Mouse (Mus musculus) CH12.LX (cell line): ENCODE measurements around the gene Foxp1. TPM values are rescaled to one million over a fixed set of nuclear protein-coding genes. Genes with fewer than 3 reads are reported as not detected.

Experiments
- DNase-seq: peaks from one replicate; pipeline ENCODE4 v3.0.0-alpha.2; 2013; ENCODE audit errors: extremely low read depth
- H3K27ac ChIP-seq: 2 replicates; pipeline ENCODE4 v1.5.1; 2012; ENCODE audit warnings: low read depth, mild to moderate bottlenecking, control low read depth, moderate library complexity; ENCODE audit not compliant: insufficient read depth
- H3K27me3 ChIP-seq: replicated peaks from 2 replicates; pipeline ENCODE3; 2012; ENCODE audit warnings: inconsistent platforms
- H3K36me3 ChIP-seq, 2 experiments: replicated peaks in 1 of 2; 2 replicates each; pipeline versions ENCODE3 to v1.6.1; 2012; ENCODE audit warnings: inconsistent platforms in 1 of 2, low read length in 1 of 2, mild to moderate bottlenecking in 1 of 2, mixed read lengths in 1 of 2, moderate library complexity in 1 of 2; ENCODE audit not compliant: control insufficient read depth in 1 of 2, insufficient read depth in 1 of 2
- H3K4me1 ChIP-seq, 2 experiments: 2 replicates each; pipeline ENCODE4 v1.6.1; 2012; ENCODE audit warnings: inconsistent platforms in 1 of 2, moderate library complexity in 1 of 2; ENCODE audit not compliant: insufficient read depth in 2 of 2, control insufficient read depth in 1 of 2
- H3K4me2 ChIP-seq: 2 replicates; pipeline ENCODE4 v1.6.1; 2012; ENCODE audit warnings: low read depth, mild to moderate bottlenecking, control low read depth; ENCODE audit not compliant: poor library complexity, insufficient read depth, severe bottlenecking
- H3K4me3 ChIP-seq, 3 experiments: fragments of 150-350 bp in 1 of 3; sonication (generic) in 1 of 3; replicated peaks in 1 of 3; 2 replicates each; pipeline versions ENCODE3 to v1.5.1; 2011 to 2012; ENCODE audit warnings: low read depth in 2 of 3, low read length in 2 of 3, mild to moderate bottlenecking in 2 of 3, moderate library complexity in 2 of 3, control low read depth in 1 of 3, improper control_type of control experiment in 1 of 3, inconsistent platforms in 1 of 3, mixed read lengths in 1 of 3; ENCODE audit not compliant: poor library complexity in 1 of 3
- H3K79me2 ChIP-seq: replicated peaks from 2 replicates; pipeline ENCODE4 v1.6.1; 2012; ENCODE audit warnings: mild to moderate bottlenecking, moderate library complexity; ENCODE audit not compliant: control insufficient read depth, poor library complexity, insufficient read depth, severe bottlenecking; ENCODE audit errors: extremely low read depth
- H3K9ac ChIP-seq: 2 replicates; pipeline ENCODE4 v1.6.1; 2012; ENCODE audit warnings: low read depth, mild to moderate bottlenecking, control low read depth, moderate library complexity; ENCODE audit not compliant: insufficient read depth
- H3K9me3 ChIP-seq: replicated peaks from 2 replicates; pipeline ENCODE3; 2012; ENCODE audit warnings: low read length, inconsistent platforms, mixed read lengths
- BHLHE40 ChIP-seq: IDR thresholded peaks from 2 replicates; pipeline ENCODE4 v1.6.1; 2011; ENCODE audit warnings: mild to moderate bottlenecking, low read depth, low read length, improper control_type of control experiment
- CTCF ChIP-seq, 2 experiments: IDR thresholded peaks in 1 of 2; conservative IDR thresholded peaks in 1 of 2; 2 replicates each; pipeline ENCODE4 v1.5.1; 2011 to 2012; ENCODE audit warnings: low read depth in 2 of 2, low read length in 2 of 2, improper control_type of control experiment in 1 of 2, inconsistent platforms in 1 of 2, mild to moderate bottlenecking in 1 of 2, moderate library complexity in 1 of 2
- GABPA ChIP-seq: IDR thresholded peaks from 2 replicates; pipeline ENCODE4 v1.6.1; 2012; ENCODE audit warnings: low read depth, low read length, improper control_type of control experiment, inconsistent platforms; ENCODE audit not compliant: insufficient replicate concordance
- IRF4 ChIP-seq: IDR thresholded peaks from 2 replicates; pipeline ENCODE4 v1.6.1; 2014; ENCODE audit warnings: low read depth, mild to moderate bottlenecking, inconsistent platforms, low read length, improper control_type of control experiment
- JUN ChIP-seq: IDR thresholded peaks from 2 replicates; pipeline ENCODE4 v1.6.1; 2011; ENCODE audit warnings: low read depth, mild to moderate bottlenecking, low read length, improper control_type of control experiment, moderate library complexity; ENCODE audit not compliant: insufficient read depth
- MAFK ChIP-seq: IDR thresholded peaks from 2 replicates; pipeline ENCODE4 v1.6.1; 2011; ENCODE audit warnings: low read length, improper control_type of control experiment; ENCODE audit not compliant: insufficient replicate concordance
- MXI1 ChIP-seq: IDR thresholded peaks from 2 replicates; pipeline ENCODE4 v1.6.1; 2011; ENCODE audit warnings: mild to moderate bottlenecking, low read depth, low read length, improper control_type of control experiment
- MYC ChIP-seq: IDR thresholded peaks from 2 replicates; pipeline ENCODE4 v1.6.1; 2011; ENCODE audit warnings: low read depth, mild to moderate bottlenecking, improper control_type of control experiment, low read length
- POLR2A ChIP-seq: IDR thresholded peaks from 2 replicates; pipeline ENCODE4 v1.6.1; 2011; ENCODE audit warnings: low read depth, mild to moderate bottlenecking, improper control_type of control experiment, low read length
- RAD21 ChIP-seq: IDR thresholded peaks from 2 replicates; pipeline ENCODE4 v1.6.1; 2011; ENCODE audit warnings: low read depth, mild to moderate bottlenecking, low read length, improper control_type of control experiment, moderate library complexity
- TBP ChIP-seq: conservative IDR thresholded peaks from 2 replicates; pipeline ENCODE4 v1.6.1; 2011; ENCODE audit warnings: low read depth, low read length, improper control_type of control experiment
- TCF12 ChIP-seq: IDR thresholded peaks from 2 replicates; pipeline ENCODE4 v1.6.1; 2014; ENCODE audit warnings: low read depth, mild to moderate bottlenecking, inconsistent platforms, low read length, improper control_type of control experiment
- USF1 ChIP-seq: IDR thresholded peaks from 2 replicates; pipeline ENCODE4 v1.6.1; 2014; ENCODE audit warnings: low read depth, mild to moderate bottlenecking, inconsistent platforms, low read length, improper control_type of control experiment
- ZC3H11A ChIP-seq: IDR thresholded peaks from 2 replicates; pipeline ENCODE4 v1.6.1; 2012; ENCODE audit warnings: low read depth, mild to moderate bottlenecking, inconsistent platforms, low read length, improper control_type of control experiment
- dilution Hi-C: fragments of 300-500 bp; cut with MboI; formaldehyde crosslinking; loops from 2 replicates; pipeline ENCODE4 v1.14.3; 2020; ENCODE audit warnings: low sequenced_read_pairs; ENCODE audit not compliant: extremely low pct_unique_long_range_greater_than_20kb, extremely low pct_ligation_motif_present
- in situ Hi-C: fragments of 300-500 bp; cut with MboI; formaldehyde crosslinking; loops from 3 replicates; pipeline ENCODE4 v1.14.3; 2019; ENCODE audit warnings: low sequenced_read_pairs, low pct_ligation_motif_present, low pct_unique_long_range_greater_than_20kb, mixed read lengths
- polyA plus RNA-seq: library from polyadenylated mRNA; unstranded; fragments of >175 nt; gene quantifications from 2 replicates; pipeline ENCODE4 v1.2.1, GENCODE M21; 2012; ENCODE audit warnings: low read depth; ENCODE audit not compliant: insufficient read length
- total RNA-seq, 2 experiments: library from RNA; depleted of rRNA; stranded (reverse); fragments of 300-350 nt in 1 of 2; fragments of >200 nt in 1 of 2; gene quantifications; 2 replicates each; pipeline ENCODE4 v1.2.3; 2012 to 2014

The Foxp1 gene
- total and polyA plus RNA-seq, 3 experiments, result 66.5 to 105 (median 87.4) TPM

- Histone ChIP-seq H3K36me3 (no peaks in the 10 kb centered on the region), H3K4me1 (peaks cover 0 to 13% of the 10 kb centered on the region in 2 experiments; a peak in 2 of 4 replicates), H3K27me3 (no peaks in the 10 kb centered on the region), H3K9me3 (no peaks in the 10 kb centered on the region), H3K79me2 (no peaks in the 10 kb centered on the region), H3K27ac (no peak overlapping the region), H3K4me2 (no peak overlapping the region), H3K9ac (no peak overlapping the region), H3K4me3 (no peak overlapping the region)
- no peak for DNase-seq
- in situ Hi-C loops, result no loop called here
- no peak for TF ChIP-seq JUN
- no peak for TF ChIP-seq IRF4
- no peak for TF ChIP-seq ZC3H11A
- no peak for TF ChIP-seq BHLHE40
- TF ChIP-seq TBP, result no peak
- TF ChIP-seq RAD21, result no peak
- no peak for TF ChIP-seq POLR2A
- dilution Hi-C loops, result no loop called here
Observed at GRCm38 (mm10) chr6:99538194-99538941, 15.8 kb upstream of the Foxp1 start.

- Histone ChIP-seq H3K4me1 (peaks cover 0 to 10% of the 10 kb centered on the region in 2 experiments; a peak in 1 of 4 replicates), H3K27me3 (no peaks in the 10 kb centered on the region), H3K36me3 (no peaks in the 10 kb centered on the region), H3K4me3 (no peak overlapping the region), H3K9ac (no peak overlapping the region), H3K9me3 (no peaks in the 10 kb centered on the region), H3K79me2 (no peaks in the 10 kb centered on the region), H3K27ac (no peak overlapping the region), H3K4me2 (no peak overlapping the region)
- DNase-seq, result no peak
- in situ Hi-C loops (no loop called here), dilution Hi-C loops (no loop called here)
- TF ChIP-seq RAD21, result no peak
- no peak for TF ChIP-seq MAFK
- TF ChIP-seq GABPA, result no peak
- no peak for TF ChIP-seq MXI1
- no peak for TF ChIP-seq MYC
- TF ChIP-seq CTCF (conservative IDR thresholded peaks at IDR 0.05 in 1 of 2, IDR thresholded peaks at IDR 0.05 in 1 of 2; ENCODE audit: low read depth in 2 of 2, low read length in 2 of 2), result no peak
- TF ChIP-seq TBP, result no peak
- TF ChIP-seq TCF12, result no peak
- no peak for TF ChIP-seq USF1
Observed at GRCm38 (mm10) chr6:99534211-99534745, 11.8 kb upstream of the Foxp1 start.
